Mouse (Mus musculus) intestine, embryonic 16.5 days (tissue): ENCODE measurements around the gene Pga5. TPM values are rescaled to one million over a fixed set of nuclear protein-coding genes. Genes with fewer than 3 reads are reported as not detected.

Experiments used
- ATAC-seq: fragments of 200-750 bp; cut with Nextera tagmentation; 2 replicates; pipeline ENCODE4 v1.8.0; 2017; ENCODE audit warnings: moderate TSS enrichment, moderate library complexity
- H3K27ac ChIP-seq: fragments of 300-500 bp; sonication (generic); 2 replicates; pipeline ENCODE4 v1.5.1; 2014; ENCODE audit warnings: mild to moderate bottlenecking, low read length
- H3K27me3 ChIP-seq: fragments of 300-500 bp; sonication (generic); replicated peaks from 2 replicates; pipeline ENCODE4 v1.6.1; 2014; ENCODE audit warnings: low read length, control low read depth, mixed read lengths; ENCODE audit not compliant: control insufficient read depth, insufficient read depth
- H3K36me3 ChIP-seq: fragments of 300-500 bp; sonication (generic); 2 replicates; pipeline ENCODE4 v1.6.1; 2014; ENCODE audit warnings: low read length, control low read depth; ENCODE audit not compliant: control insufficient read depth, insufficient read depth
- H3K4me1 ChIP-seq: fragments of 300-500 bp; sonication (generic); 2 replicates; pipeline ENCODE4 v1.6.1; 2014; ENCODE audit warnings: low read length, control low read depth, mixed read lengths; ENCODE audit not compliant: control insufficient read depth, insufficient read depth
- H3K4me2 ChIP-seq: fragments of 300-500 bp; sonication (generic); 2 replicates; pipeline ENCODE4 v1.6.1; 2014; ENCODE audit warnings: low read depth, low read length, control low read depth
- H3K4me3 ChIP-seq: fragments of 300-500 bp; sonication (generic); 2 replicates; pipeline ENCODE4 v1.5.1; 2014; ENCODE audit warnings: mild to moderate bottlenecking, low read length
- H3K9ac ChIP-seq: fragments of 300-500 bp; sonication (generic); 2 replicates; pipeline ENCODE4 v1.6.1; 2014; ENCODE audit warnings: low read depth, low read length
- H3K9me3 ChIP-seq: fragments of 300-500 bp; sonication (generic); 2 replicates; pipeline ENCODE4 v1.6.1; 2016; ENCODE audit warnings: low read length, control low read depth; ENCODE audit not compliant: control insufficient read depth
- WGBS: fragments of 180-500 bp; shearing (Covaris S2); extraction: QIAGEN DNeasy Blood & Tissue Kit; methylation state at CpG from one replicate; pipeline ENCODE4 v1.1.7; 2014; 5-methylcytosine and 5-hydroxymethylcytosine counted together
- polyA plus RNA-seq: library from polyadenylated mRNA; unstranded; fragments of >200 nt; fragmentation: Nextera tagmentation; extraction: Ambion mirVana; gene quantifications from 2 replicates; pipeline ENCODE4 v1.2.1, GENCODE M21; 2015

The Pga5 gene
- polyA plus RNA-seq, 1 experiment from 2014 or later: 0.78 TPM

- no peaks in the 10 kb centered on the region for H3K36me3 ChIP-seq
- no peak overlapping the region for H3K4me3 ChIP-seq
- H3K9me3 ChIP-seq: no peaks in the 10 kb centered on the region
- 0 out of 2 replicates have a peak, but pooled peaks cover 2% of the 10 kb centered on the region for H3K4me1 ChIP-seq
- no peak overlapping the region for H3K27ac ChIP-seq
- H3K27me3 ChIP-seq: no peaks in the 10 kb centered on the region
- 76% methylated on average over 5 of the region's 5 CpGs for WGBS
- no peak overlapping the region for H3K4me2 ChIP-seq
- peak; percentile 27; the same call in 1 of the 2 replicates for ATAC-seq
- no peak overlapping the region for H3K9ac ChIP-seq
Observed at GRCm38 (mm10) chr19:10661373-10661772, 16.5 kb downstream of the Pga5 start.

- no peaks in the 10 kb centered on the region for H3K36me3 ChIP-seq
- H3K4me1 ChIP-seq: 0 out of 2 replicates have a peak, but pooled peaks cover 4% of the 10 kb centered on the region
- H3K9ac ChIP-seq: no peak overlapping the region
- no peak overlapping the region for H3K4me2 ChIP-seq
- ATAC-seq: no peak
- H3K27ac ChIP-seq: peak overlapping the region; percentile 70; the same call in 1 of the 2 replicates
- no peak overlapping the region for H3K4me3 ChIP-seq
- WGBS: 54% methylated on average over 2 of the region's 2 CpGs
- H3K9me3 ChIP-seq: no peaks in the 10 kb centered on the region
- no peaks in the 10 kb centered on the region for H3K27me3 ChIP-seq
Observed at GRCm38 (mm10) chr19:10658406-10658805, 19.5 kb downstream of the Pga5 start.

- no peak overlapping the region for H3K4me3 ChIP-seq
- H3K27ac ChIP-seq: peak overlapping the region; percentile 70
- 0 out of 2 replicates have a peak, but pooled peaks cover 4% of the 10 kb centered on the region for H3K4me1 ChIP-seq
- H3K27me3 ChIP-seq: no peaks in the 10 kb centered on the region
- WGBS: 50% methylated on average over 5 of the region's 5 CpGs
- peak overlapping the region; percentile 36; the same call in 1 of the 2 replicates for H3K9ac ChIP-seq
- no peak overlapping the region for H3K4me2 ChIP-seq
- no peaks in the 10 kb centered on the region for H3K9me3 ChIP-seq
- ATAC-seq: peak; percentile 85
- H3K36me3 ChIP-seq: no peaks in the 10 kb centered on the region
Observed at GRCm38 (mm10) chr19:10657742-10658141, 20.1 kb downstream of the Pga5 start.

- Histone ChIP-seq H3K9me3 (no peaks in the 10 kb centered on the region), H3K9ac (no peak overlapping the region), H3K27me3 (no peaks in the 10 kb centered on the region), H3K4me2 (no peak overlapping the region), H3K36me3 (no peaks in the 10 kb centered on the region), H3K4me1 (0 out of 2 replicates have a peak, but pooled peaks cover 4% of the 10 kb centered on the region), H3K27ac (0 out of 2 replicates have a peak overlapping the region, but pooled peaks have one; percentile 69), H3K4me3 (no peak overlapping the region)
- 58% methylated on average over 3 of the region's 3 CpGs for WGBS
- ATAC-seq: no peak
Observed at GRCm38 (mm10) chr19:10656058-10656457, 21.8 kb downstream of the Pga5 start.

GRCm38 (mm10) chr19:10648156-10648555 lies 29.7 kb downstream of the Pga5 start:
- WGBS: 80% methylated on average over 8 of the region's 8 CpGs
- no peaks in the 10 kb centered on the region for H3K27me3 ChIP-seq
- H3K9me3 ChIP-seq: no peaks in the 10 kb centered on the region
- no peak overlapping the region for H3K4me2 ChIP-seq
- H3K36me3 ChIP-seq: no peaks in the 10 kb centered on the region
- no peak overlapping the region for H3K27ac ChIP-seq
- H3K4me1 ChIP-seq: no peaks in the 10 kb centered on the region
- ATAC-seq: no peak
- H3K9ac ChIP-seq: no peak overlapping the region
- no peak overlapping the region for H3K4me3 ChIP-seq

GRCm38 (mm10) chr19:10645616-10646015 lies 32.3 kb downstream of the Pga5 start:
- no peaks in the 10 kb centered on the region for H3K9me3 ChIP-seq
- ATAC-seq: no peak
- no peak overlapping the region for H3K4me2 ChIP-seq
- no peaks in the 10 kb centered on the region for H3K27me3 ChIP-seq
- no peaks in the 10 kb centered on the region for H3K36me3 ChIP-seq
- H3K4me1 ChIP-seq: no peaks in the 10 kb centered on the region
- H3K4me3 ChIP-seq: no peak overlapping the region
- no peak overlapping the region for H3K27ac ChIP-seq
- H3K9ac ChIP-seq: no peak overlapping the region
- 90% methylated on average over 2 of the region's 2 CpGs for WGBS

- H3K9ac ChIP-seq: no peak overlapping the region
- 50% methylated on average over 13 of the region's 13 CpGs for WGBS
- H3K27me3 ChIP-seq: no peaks in the 10 kb centered on the region
- H3K4me3 ChIP-seq: no peak overlapping the region
- no peak for ATAC-seq
- no peaks in the 10 kb centered on the region for H3K9me3 ChIP-seq
- H3K36me3 ChIP-seq: no peaks in the 10 kb centered on the region
- 0 out of 2 replicates have a peak, but pooled peaks cover 5% of the 10 kb centered on the region for H3K4me1 ChIP-seq
- no peak overlapping the region for H3K27ac ChIP-seq
- no peak overlapping the region for H3K4me2 ChIP-seq
Observed at GRCm38 (mm10) chr19:10640589-10641378, 37.1 kb downstream of the Pga5 start.

GRCm38 (mm10) chr19:10640080-10640479 lies 37.8 kb downstream of the Pga5 start:
- H3K4me3 ChIP-seq: no peak overlapping the region
- no peak overlapping the region for H3K27ac ChIP-seq
- no peaks in the 10 kb centered on the region for H3K27me3 ChIP-seq
- H3K36me3 ChIP-seq: no peaks in the 10 kb centered on the region
- H3K4me1 ChIP-seq: peaks cover 10% of the 10 kb centered on the region
- 7% methylated on average over 5 of the region's 5 CpGs for WGBS
- H3K9ac ChIP-seq: no peak overlapping the region
- H3K4me2 ChIP-seq: no peak overlapping the region
- no peak for ATAC-seq
- H3K9me3 ChIP-seq: no peaks in the 10 kb centered on the region

GRCm38 (mm10) chr19:10637840-10638239 lies 40.0 kb downstream of the Pga5 start:
- Histone ChIP-seq H3K36me3 (no peaks in the 10 kb centered on the region), H3K4me1 (peaks cover 18% of the 10 kb centered on the region), H3K9ac (no peak overlapping the region), H3K4me2 (no peak overlapping the region), H3K9me3 (no peaks in the 10 kb centered on the region), H3K4me3 (no peak overlapping the region), H3K27ac (no peak overlapping the region), H3K27me3 (no peaks in the 10 kb centered on the region)
- WGBS: 43% methylated on average over 7 of the region's 7 CpGs
- no peak for ATAC-seq
